Mouse (Mus musculus) myocyte (in vitro differentiated cells): ENCODE measurements at regions not wholly inside any gene's neighbourhood (a gene's known extent, or its start where the extent isn't known, plus 50 kb on each side); places are given as distances from the start of the nearest gene placed in this dataset.
A peak's percentile ranks its signal among the peaks of the same experiment; 100 is the strongest.

ENCODE experiments used
- H3K27me3 ChIP-seq: one replicate; pipeline ENCODE4 v1.6.1; 2011; ENCODE audit not compliant: control insufficient read depth, insufficient read depth, insufficient read length
- H3K36me3 ChIP-seq: one replicate; pipeline ENCODE4 v1.6.1; 2011; ENCODE audit not compliant: control insufficient read depth, insufficient read depth
- H3K4me2 ChIP-seq: one replicate; pipeline ENCODE4 v1.6.1; 2011; ENCODE audit warnings: low read depth, control low read depth
- H3K4me3 ChIP-seq: one replicate; pipeline ENCODE4 v1.5.1; 2011; ENCODE audit warnings: mild to moderate bottlenecking, control low read depth, moderate library complexity
- H3K79me2 ChIP-seq: one replicate; pipeline ENCODE4 v1.6.1; 2011; ENCODE audit not compliant: control insufficient read depth, insufficient read depth
- H3ac ChIP-seq: one replicate; pipeline ENCODE4 v1.6.1; 2011; ENCODE audit not compliant: control insufficient read depth, insufficient read length
- CEBPB ChIP-seq: IDR thresholded peaks from 2 replicates; pipeline ENCODE4 v1.6.1; 2011; ENCODE audit warnings: mild to moderate bottlenecking, moderate library complexity; ENCODE audit not compliant: poor library complexity, insufficient read depth, severe bottlenecking
- E2F4 ChIP-seq: IDR thresholded peaks from one replicate; pipeline ENCODE4 v1.6.1; 2011; ENCODE audit warnings: mild to moderate bottlenecking, control low read depth, moderate library complexity; ENCODE audit not compliant: insufficient read depth
- MAX ChIP-seq: IDR thresholded peaks from one replicate; pipeline ENCODE4 v1.6.1; 2011; ENCODE audit warnings: low read depth, mild to moderate bottlenecking, control low read depth
- MYOD1 ChIP-seq, 3 experiments: IDR thresholded peaks; one replicate each; pipeline ENCODE4 v1.6.1; 2011; ENCODE audit warnings: control low read depth in 2 of 3, low read depth in 2 of 3, mild to moderate bottlenecking in 2 of 3, moderate library complexity in 1 of 3; ENCODE audit not compliant: insufficient read length in 2 of 3, control insufficient read depth in 1 of 3
- MYOG ChIP-seq, 3 experiments: IDR thresholded peaks; one replicate each; pipeline ENCODE4 v1.6.1; 2011; ENCODE audit warnings: control low read depth in 2 of 3, low read depth in 2 of 3, mild to moderate bottlenecking in 2 of 3; ENCODE audit not compliant: insufficient read length in 2 of 3, control insufficient read depth in 1 of 3, insufficient read depth in 1 of 3
- POLR2A ChIP-seq: IDR thresholded peaks from one replicate; pipeline ENCODE4 v1.6.1; 2011; ENCODE audit warnings: low read depth, mild to moderate bottlenecking, control low read depth, moderate library complexity; ENCODE audit not compliant: insufficient read length
- POLR2AphosphoS2 ChIP-seq: IDR thresholded peaks from one replicate; pipeline ENCODE4 v1.6.1; 2011; ENCODE audit warnings: low read depth, control low read depth; ENCODE audit not compliant: insufficient read length
- REST ChIP-seq: IDR thresholded peaks from one replicate; pipeline ENCODE4 v1.6.1; 2011; ENCODE audit warnings: mild to moderate bottlenecking, control low read depth, moderate library complexity; ENCODE audit not compliant: insufficient read depth, insufficient read length
- SRF ChIP-seq: IDR thresholded peaks from one replicate; pipeline ENCODE4 v1.6.1; 2011; ENCODE audit warnings: low read depth; ENCODE audit not compliant: control insufficient read depth, insufficient read length
- TCF12 ChIP-seq: IDR thresholded peaks from one replicate; pipeline ENCODE4 v1.6.1; 2011; ENCODE audit warnings: mild to moderate bottlenecking, control low read depth; ENCODE audit not compliant: poor library complexity, insufficient read depth, severe bottlenecking
- TCF3 ChIP-seq: IDR thresholded peaks from one replicate; pipeline ENCODE4 v1.6.1; 2011; ENCODE audit warnings: low read depth, control low read depth; ENCODE audit not compliant: insufficient read length
- USF1 ChIP-seq: IDR thresholded peaks from one replicate; pipeline ENCODE4 v1.6.1; 2011; ENCODE audit warnings: low read depth, mild to moderate bottlenecking, control low read depth, moderate library complexity

DNA sequence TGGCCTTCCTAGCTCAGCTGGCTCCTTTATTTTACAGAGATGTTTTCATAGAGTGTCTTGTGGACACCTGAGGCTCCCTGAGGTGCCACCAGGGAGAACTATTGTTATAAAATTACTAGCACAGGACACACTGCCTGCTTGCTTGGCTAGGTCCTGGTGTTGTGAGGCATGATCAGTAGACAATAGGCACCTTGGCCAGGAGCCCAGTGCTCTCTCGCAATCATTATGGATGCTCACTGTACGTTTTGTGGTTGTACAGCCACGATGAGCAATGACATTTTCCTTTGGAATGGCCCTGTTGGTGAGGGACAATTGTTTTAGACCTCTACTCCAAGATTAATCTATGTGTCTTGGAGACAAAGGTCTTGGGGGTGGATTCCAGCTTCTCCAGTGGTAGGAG lies 83.3 kb upstream of the Id2 start:
- H3K36me3 ChIP-seq: no peaks in the 10 kb centered on the region
- H3ac ChIP-seq: no peak overlapping the region
- no peaks in the 10 kb centered on the region for H3K79me2 ChIP-seq
- no peak overlapping the region for H3K4me2 ChIP-seq
- no peak overlapping the region for H3K4me3 ChIP-seq
- no peaks in the 10 kb centered on the region for H3K27me3 ChIP-seq
- TF ChIP-seq POLR2AphosphoS2 (no peak), CEBPB (no peak)

- Histone ChIP-seq H3ac (no peak overlapping the region), H3K36me3 (no peaks in the 10 kb centered on the region), H3K4me3 (no peak overlapping the region), H3K4me2 (no peak overlapping the region), H3K27me3 (no peaks in the 10 kb centered on the region), H3K79me2 (no peaks in the 10 kb centered on the region)
- TF ChIP-seq MYOG (IDR thresholded peaks at IDR 0.05; ENCODE audit: control insufficient read depth in 1 of 3, insufficient read depth in 1 of 3, insufficient read length in 2 of 3, low read depth in 2 of 3) (peak in 1 of 3 experiments; percentile 19), MYOD1 (IDR thresholded peaks at IDR 0.05; ENCODE audit: control insufficient read depth in 1 of 3, insufficient read length in 2 of 3, low read depth in 2 of 3) (no peak)
Observed at GRCm38 (mm10) chr12:25178491-25179115, 81.7 kb upstream of the Id2 start.

DNA sequence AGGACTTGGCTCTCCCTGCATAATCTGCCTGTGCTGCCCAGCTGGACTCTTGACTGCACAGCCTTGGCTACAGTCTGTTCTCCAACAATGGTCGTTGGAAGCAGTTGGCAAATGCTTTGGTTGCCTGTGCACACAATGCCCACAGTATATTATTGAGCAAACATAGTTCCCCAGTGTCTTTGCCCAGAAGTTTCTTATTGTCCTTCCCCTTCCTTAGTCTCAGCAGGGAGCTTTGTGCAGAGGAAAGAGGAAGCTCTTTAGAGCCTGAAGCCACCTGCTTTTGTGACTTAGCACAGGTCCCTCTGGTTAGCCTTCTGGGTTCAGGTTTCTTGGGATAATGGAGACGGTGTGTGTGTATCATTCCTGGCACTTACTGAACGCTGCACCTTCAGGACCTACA lies 80.9 kb upstream of the Id2 start:
- Histone ChIP-seq H3K79me2 (no peaks in the 10 kb centered on the region), H3K4me3 (no peak overlapping the region), H3K4me2 (no peak overlapping the region), H3K27me3 (no peaks in the 10 kb centered on the region), H3ac (no peak overlapping the region), H3K36me3 (no peaks in the 10 kb centered on the region)
- TF ChIP-seq SRF (no peak), CEBPB (no peak), POLR2A (no peak), TCF3 (no peak), USF1 (no peak), MAX (no peak), E2F4 (no peak), POLR2AphosphoS2 (no peak), MYOG (IDR thresholded peaks at IDR 0.05; ENCODE audit: control insufficient read depth in 1 of 3, insufficient read depth in 1 of 3, insufficient read length in 2 of 3, low read depth in 2 of 3) (no peak), MYOD1 (IDR thresholded peaks at IDR 0.05; ENCODE audit: control insufficient read depth in 1 of 3, insufficient read length in 2 of 3, low read depth in 2 of 3) (no peak), REST (no peak), TCF12 (no peak)

GRCm38 (mm10) chr12:25176565-25176964 lies 79.6 kb upstream of the Id2 start:
- no peak overlapping the region for H3K4me3 ChIP-seq
- H3K36me3 ChIP-seq: no peaks in the 10 kb centered on the region
- TF ChIP-seq CEBPB: no peak
- TF ChIP-seq TCF12: no peak
- no peak for TF ChIP-seq POLR2AphosphoS2
- TF ChIP-seq REST: no peak
- no peak for TF ChIP-seq E2F4
- no peak for TF ChIP-seq MAX
- no peak for TF ChIP-seq USF1
- TF ChIP-seq SRF: no peak
- TF ChIP-seq MYOG (IDR thresholded peaks at IDR 0.05; ENCODE audit: control insufficient read depth in 1 of 3, insufficient read depth in 1 of 3, insufficient read length in 2 of 3, low read depth in 2 of 3): no peak
- TF ChIP-seq POLR2A: no peak
- no peak for TF ChIP-seq MYOD1 (IDR thresholded peaks at IDR 0.05; ENCODE audit: control insufficient read depth in 1 of 3, insufficient read length in 2 of 3, low read depth in 2 of 3)
- no peak for TF ChIP-seq TCF3
- H3K4me2 ChIP-seq: no peak overlapping the region
- H3K79me2 ChIP-seq: no peaks in the 10 kb centered on the region
- no peaks in the 10 kb centered on the region for H3K27me3 ChIP-seq
- no peak overlapping the region for H3ac ChIP-seq

DNA sequence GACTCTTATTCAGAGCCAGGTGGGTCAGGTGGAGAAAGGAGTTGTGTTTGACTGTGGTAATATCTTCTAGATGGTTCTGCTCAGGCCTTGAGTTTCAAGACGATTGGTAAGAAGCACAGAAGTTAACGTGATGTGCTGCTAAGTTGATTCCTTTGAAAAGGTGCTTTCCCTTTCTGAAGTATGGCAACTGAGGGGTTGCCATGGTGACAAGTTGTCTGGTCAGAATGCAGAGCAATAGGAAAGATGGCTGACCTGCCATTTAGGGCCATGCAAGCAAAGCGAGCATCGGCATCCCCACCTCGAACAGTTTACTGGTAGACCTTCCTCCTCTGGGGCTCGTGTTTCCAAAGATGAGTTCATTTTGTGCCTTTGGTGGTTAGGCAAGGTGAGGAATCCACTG lies 76.1 kb upstream of the Id2 start:
- Histone ChIP-seq H3K27me3 (no peaks in the 10 kb centered on the region), H3ac (no peak overlapping the region), H3K4me3 (no peak overlapping the region), H3K4me2 (no peak overlapping the region), H3K79me2 (no peaks in the 10 kb centered on the region), H3K36me3 (no peaks in the 10 kb centered on the region)
- TF ChIP-seq SRF: no peak
- TF ChIP-seq REST: no peak
- no peak for TF ChIP-seq MAX
- TF ChIP-seq MYOG (IDR thresholded peaks at IDR 0.05; ENCODE audit: control insufficient read depth in 1 of 3, insufficient read depth in 1 of 3, insufficient read length in 2 of 3, low read depth in 2 of 3): no peak
- TF ChIP-seq E2F4: no peak
- TF ChIP-seq POLR2AphosphoS2: no peak
- TF ChIP-seq POLR2A: no peak
- TF ChIP-seq USF1: no peak
- TF ChIP-seq TCF3: no peak
- no peak for TF ChIP-seq MYOD1 (IDR thresholded peaks at IDR 0.05; ENCODE audit: control insufficient read depth in 1 of 3, insufficient read length in 2 of 3, low read depth in 2 of 3)
- no peak for TF ChIP-seq TCF12
- no peak for TF ChIP-seq CEBPB
